Mouse (Mus musculus): ENCODE measurements around the gene Calm2. TPM values are rescaled to one million over a fixed set of nuclear protein-coding genes. Genes with fewer than 3 reads are reported as not detected.

Calm2 gene
- total RNA-seq, 2 experiments from 2014 or later = 175 to 251 TPM

DNA sequence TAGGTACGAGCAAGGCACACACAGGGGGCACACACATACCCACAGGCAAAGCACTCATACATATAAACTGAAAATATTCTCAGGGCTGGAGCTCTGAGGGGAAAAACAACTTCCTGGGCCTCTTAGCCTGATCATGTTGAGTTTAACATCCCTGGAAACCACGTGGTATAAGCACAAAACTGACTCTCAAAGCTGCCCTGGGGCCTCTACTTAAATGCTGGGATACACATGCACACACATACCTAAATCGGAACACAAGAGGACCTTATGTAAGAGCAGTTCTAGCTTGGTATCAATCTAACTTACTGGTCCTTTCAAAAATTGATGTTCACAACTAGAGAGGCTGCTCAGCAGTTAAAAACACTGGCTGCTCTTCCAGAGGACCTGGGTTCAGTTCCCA, 17.3 kb downstream of the Calm2 start:
- DNase-seq = no peak
- intact Hi-C loops (cut with DNase I; ENCODE audit: low total_unique reads) = no loop called here

GRCm38 (mm10) chr17:87427511-87427910, 19.2 kb downstream of the Calm2 start, which contains the start of gene Stpg4:
Stpg4 (minus strand) TSS chr17:87427741.
- intact Hi-C loops (cut with DNase I; ENCODE audit: low total_unique reads) = no loop called here
- DNase-seq = no peak

DNA sequence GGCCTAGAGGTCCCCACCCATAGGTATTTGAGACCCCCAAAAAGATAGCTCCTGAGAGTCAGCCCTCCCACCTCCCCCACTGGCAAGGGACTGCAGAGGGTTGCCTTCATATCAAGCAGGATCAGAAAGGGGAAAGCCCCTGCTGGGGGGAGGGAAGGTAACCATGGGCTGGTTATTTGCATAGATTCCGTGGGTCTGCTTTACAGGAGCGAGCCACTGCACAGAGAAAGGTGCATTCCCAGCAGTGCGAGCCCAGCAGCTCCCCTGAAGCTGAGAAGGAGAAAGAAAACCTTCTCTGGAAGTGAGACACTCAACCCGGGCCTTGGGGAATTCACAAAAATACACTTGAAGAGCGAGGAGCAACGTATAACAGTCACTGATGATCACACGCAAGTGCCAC, 28.7 kb downstream of the Calm2 start:
- DNase-seq = no peak

GRCm38 (mm10) chr17:87406646-87407045, 40.1 kb downstream of the Calm2 start:
- intact Hi-C loops (cut with DNase I; ENCODE audit: low total_unique reads) = no loop called here
- no peak for DNase-seq

More for the DNA sequence above, 28.7 kb downstream of the Calm2 start:
- intact Hi-C loops (cut with DNase I; ENCODE audit: low total_unique reads) = no loop called here

DNA sequence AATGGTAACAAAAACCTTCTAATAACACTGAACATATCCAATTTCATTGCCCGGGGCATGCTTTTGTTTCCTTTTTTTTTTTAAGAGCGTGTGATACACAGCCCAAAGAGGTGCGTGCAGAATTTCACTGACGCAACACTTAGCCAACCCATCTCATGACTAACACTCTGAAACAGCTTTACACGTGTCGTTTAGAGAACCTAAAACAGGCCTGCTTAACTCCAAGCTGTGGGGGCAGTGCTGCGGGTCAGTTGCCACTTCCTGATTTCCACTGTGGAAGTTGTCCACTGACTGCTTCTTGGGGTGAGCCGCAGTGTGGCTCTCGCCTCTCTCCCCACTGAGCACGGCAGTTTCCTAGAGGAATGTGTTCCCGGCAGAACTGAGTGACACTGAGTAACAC, 41.2 kb downstream of the Calm2 start:
- intact Hi-C loops (cut with DNase I; ENCODE audit: low total_unique reads) = no loop called here
- DNase-seq = no peak

DNA sequence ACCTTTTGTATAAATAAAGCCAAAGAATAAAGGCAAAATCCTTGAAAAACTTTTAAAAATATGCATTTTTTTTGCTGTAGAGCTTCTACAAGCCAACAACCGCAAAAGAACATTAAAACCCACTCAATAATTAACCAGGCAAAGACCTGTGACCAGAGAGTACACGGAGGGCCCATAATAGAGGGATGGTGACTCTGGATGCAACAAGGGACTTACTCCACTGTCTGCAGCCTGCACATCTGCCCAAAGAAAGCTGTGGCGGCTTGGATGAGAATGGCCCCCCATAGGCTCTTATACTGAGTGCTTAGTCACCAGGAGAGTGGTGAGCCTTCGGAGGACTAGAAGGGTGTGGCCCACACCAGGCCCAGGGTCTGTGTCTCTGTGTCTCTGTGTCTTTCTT, 43.3 kb downstream of the Calm2 start:
- intact Hi-C loops (cut with DNase I; ENCODE audit: low total_unique reads) = no loop called here

GRCm38 (mm10) chr17:87402444-87402843, 44.3 kb downstream of the Calm2 start:
- no peak for DNase-seq
- intact Hi-C loops (cut with DNase I; ENCODE audit: low total_unique reads) = no loop called here

More for the DNA sequence above, 43.3 kb downstream of the Calm2 start:
- DNase-seq = no peak

GRCm38 (mm10) chr17:87397088-87397487, 49.6 kb downstream of the Calm2 start:
- intact Hi-C loops (cut with DNase I; ENCODE audit: low total_unique reads) = no loop called here
- no peak for DNase-seq

GRCm38 (mm10) chr17:87391242-87391641, 55.5 kb downstream of the Calm2 start:
- intact Hi-C loops (cut with DNase I; ENCODE audit: low total_unique reads) = no loop called here
- peak; percentile 73 for DNase-seq

GRCm38 (mm10) chr17:87387068-87387467, 59.7 kb downstream of the Calm2 start:
- intact Hi-C loops (cut with DNase I; ENCODE audit: low total_unique reads) = no loop called here
- peak; percentile 63 for DNase-seq

- intact Hi-C loops (cut with DNase I; ENCODE audit: low total_unique reads) = no loop called here
- DNase-seq = no peak
Observed at GRCm38 (mm10) chr17:87385835-87386234, 60.9 kb downstream of the Calm2 start.

Other genes starting within 250 kb of the Calm2 start
- 10 to 100 TPM; 19.0 to 20.9 TPM for gene Mcfd2, start 181.0 kb downstream of the Calm2 start, total RNA-seq (2021)
- gene Ttc7, start 164.0 kb downstream of the Calm2 start, total RNA-seq (2021) = 10 to 100 TPM; 13.2 to 14.5 TPM
- not detected for gene Stpg4, start 19.2 kb downstream of the Calm2 start, total RNA-seq (2021)
- gene Epcam, start 189.0 kb upstream of the Calm2 start, total RNA-seq (2021) = under 1 TPM in 1 of 2 experiments, not detected in 1; 0.12 TPM
- 10 to 100 TPM in 1 of 2 experiments, 1 to 10 TPM in 1; 9.9 to 10.7 TPM for gene Msh2, start 225.4 kb upstream of the Calm2 start, total RNA-seq (2021)